Mouse (Mus musculus): ENCODE measurements at regions not wholly inside any gene's neighbourhood (a gene's known extent, or its start where the extent isn't known, plus 50 kb on each side); places are given as distances from the start of the nearest gene placed in this dataset.

DNA sequence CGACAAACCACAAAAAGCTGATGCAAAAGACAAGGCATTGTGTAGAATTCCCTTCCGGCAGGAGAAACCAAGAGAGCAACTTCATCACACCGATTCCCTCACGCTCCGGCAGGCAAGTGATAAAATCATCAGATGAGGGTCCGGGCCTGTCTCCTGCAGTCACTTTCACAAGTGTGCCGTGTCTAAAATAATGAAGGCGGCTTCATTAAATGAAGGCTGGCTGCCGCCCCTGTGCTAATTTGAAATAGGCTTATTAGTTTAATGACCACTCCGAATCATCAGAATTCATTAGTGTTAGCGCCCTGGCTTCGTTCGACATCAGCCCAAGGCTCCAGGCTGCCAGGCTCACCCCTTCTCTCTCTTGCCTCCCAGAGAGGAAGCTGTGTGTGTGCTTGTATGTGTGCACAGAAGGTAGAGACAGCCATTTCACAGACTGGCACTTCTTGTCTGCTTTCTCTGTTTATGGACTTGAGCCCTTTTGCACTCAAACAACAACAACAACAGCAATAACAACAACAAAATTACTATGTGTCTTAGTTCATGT, 508.3 kb upstream of the Tbx3 start:
- no peak for DNase-seq

- peak; percentile 91 for DNase-seq
Observed at GRCm38 (mm10) chr5:119167718-119168117, 502.8 kb upstream of the Tbx3 start.

DNA sequence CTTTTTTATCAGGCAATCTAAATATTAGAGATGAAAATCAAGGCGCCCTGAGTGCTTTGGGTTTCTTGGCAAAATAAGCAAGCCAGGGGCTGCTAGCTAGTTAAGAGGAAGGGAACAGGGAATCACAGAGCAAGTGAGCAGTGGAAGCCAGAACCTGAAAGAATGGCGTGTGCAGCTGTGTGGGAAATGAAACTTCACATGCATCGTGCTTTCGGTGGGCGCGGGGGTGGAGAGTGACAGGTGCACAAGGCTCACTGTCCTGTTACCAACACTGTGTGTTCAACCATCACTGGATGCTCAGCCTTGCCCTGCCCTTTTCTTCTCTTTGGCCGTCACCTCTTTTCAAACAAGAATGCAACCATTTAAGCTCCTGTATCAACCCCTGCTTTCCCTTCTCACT, 501.2 kb upstream of the Tbx3 start:
- no peak for DNase-seq

DNA sequence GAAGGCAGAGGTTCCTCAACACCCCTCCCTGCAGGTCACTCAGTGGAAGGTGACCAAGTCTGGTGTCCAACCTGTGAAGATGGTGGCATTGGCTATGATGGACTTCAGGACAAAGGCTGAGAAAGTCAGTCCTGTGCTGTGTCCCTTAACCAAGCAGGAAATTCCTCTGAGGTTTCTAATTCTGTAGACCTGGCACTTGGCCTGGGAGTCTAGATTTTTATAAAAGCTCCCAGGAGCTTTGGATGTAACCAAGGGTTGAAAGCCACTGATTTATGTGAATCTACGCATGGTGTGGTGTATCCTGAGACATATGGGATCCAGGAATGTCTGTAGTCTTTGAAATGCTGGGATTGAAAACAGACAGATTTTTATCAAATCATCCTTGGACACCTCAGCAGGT, 498.8 kb upstream of the Tbx3 start:
- no peak for DNase-seq

- DNase-seq = no peak
Observed at GRCm38 (mm10) chr5:119178805-119179204, 491.7 kb upstream of the Tbx3 start.

DNA sequence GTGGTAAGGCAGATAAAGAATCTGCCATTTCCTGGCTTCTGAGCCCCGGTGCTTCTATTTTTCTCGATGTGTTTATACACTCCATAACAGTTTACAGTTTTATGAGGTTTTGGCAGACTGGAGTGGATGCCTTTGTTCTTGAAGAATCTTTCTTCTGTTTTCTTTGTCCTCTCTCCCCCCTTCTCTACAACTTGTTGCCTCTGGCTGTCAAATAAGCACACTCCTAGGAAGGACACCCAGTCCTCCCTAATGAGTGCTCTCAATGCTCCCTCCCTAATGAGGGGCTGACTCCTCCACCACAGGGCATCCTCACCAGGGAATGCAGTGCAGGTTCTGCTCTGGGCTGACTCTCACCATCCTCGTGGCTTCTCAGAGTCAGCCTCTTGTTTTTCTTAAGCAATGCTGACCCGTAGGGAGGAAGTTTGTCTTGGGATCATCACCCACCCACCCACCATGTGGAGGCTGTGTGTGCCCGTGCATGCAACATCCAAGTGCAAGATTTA, 486.9 kb upstream of the Tbx3 start:
- DNase-seq = no peak

DNA sequence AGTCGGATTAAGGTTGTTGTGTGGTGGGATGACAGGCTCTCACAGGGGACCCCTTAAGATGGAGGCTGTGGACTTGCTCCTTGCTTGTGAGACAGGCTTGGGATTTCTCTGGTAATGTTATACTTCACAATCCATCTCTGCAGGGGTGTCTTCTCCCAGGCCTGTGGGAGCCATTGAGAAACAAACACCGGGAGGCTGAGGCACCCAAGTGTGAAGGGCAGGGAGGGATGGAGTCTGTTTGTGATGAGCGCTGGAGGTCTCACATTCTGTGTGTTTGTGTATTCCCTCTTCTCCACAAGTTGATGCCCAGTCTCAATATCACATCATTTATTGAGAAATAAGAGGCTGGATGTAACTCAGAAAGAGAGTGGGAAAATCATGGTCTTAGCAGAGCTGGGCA, 483.9 kb upstream of the Tbx3 start:
- DNase-seq = no peak

GRCm38 (mm10) chr5:119188476-119188875, 482.0 kb upstream of the Tbx3 start:
- DNase-seq = no peak

- no peak for DNase-seq
Observed at GRCm38 (mm10) chr5:119193699-119194681, 476.5 kb upstream of the Tbx3 start.

DNA sequence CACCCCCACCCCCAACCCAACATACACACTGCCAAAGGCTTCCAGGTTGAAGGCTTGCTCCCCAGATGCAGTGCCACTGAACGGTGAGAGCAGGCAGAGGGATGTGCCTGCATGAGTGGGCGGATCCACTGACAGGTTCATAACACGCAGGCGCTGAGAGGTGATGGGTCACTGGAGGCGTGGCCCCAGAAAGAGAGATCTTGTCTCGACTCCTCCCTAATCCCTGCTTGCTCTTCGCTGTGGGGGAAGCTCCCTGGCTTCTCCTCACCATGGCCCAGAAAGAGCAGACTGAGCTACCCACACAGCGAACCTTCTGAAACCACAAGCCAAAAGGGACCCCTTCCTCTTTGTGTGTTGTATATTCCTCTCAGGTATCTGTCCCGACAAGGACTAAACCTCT, 470.6 kb upstream of the Tbx3 start:
- DNase-seq = no peak

DNA sequence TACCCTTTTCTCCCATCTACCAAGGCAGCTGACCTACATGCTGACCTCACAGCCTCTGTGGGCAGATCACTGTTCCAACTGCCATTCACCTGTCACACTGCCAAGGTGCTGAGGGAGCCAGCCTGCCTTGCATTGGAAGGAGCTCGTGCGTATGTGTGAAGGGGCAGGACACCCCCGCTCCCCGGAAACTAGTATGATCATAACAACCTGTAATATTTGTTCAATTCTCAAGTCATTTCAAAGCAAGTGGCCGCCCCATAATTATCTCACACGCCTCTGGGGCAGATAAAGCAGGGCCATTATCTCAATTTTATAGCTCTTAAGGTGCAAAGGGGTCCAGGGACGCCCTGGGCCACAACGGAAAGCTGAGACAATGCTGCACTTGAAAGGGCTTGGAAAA, 469.2 kb upstream of the Tbx3 start:
- no peak for DNase-seq

DNA sequence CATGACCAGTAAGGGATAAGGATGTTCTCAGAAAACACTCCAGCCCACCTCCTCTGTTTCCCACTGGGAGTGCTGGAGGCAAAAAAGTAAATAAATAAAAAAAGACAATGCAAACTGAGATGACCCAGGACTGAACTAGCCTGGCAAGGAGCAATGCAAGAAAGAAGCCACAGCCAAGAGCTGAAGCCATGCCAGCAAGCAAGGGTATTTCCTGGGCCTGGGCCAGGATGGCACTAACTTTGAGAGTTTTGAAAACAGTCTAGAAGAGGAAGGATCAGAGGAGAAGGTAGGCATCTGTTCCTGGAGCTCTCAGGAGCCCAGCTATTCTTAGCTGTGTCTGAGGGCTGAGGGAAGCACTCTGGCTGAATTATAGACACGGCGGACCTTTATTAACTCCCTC, 465.7 kb upstream of the Tbx3 start:
- DNase-seq = no peak

GRCm38 (mm10) chr5:119208077-119208476, 462.4 kb upstream of the Tbx3 start:
- no peak for DNase-seq

- no peak for DNase-seq
Observed at GRCm38 (mm10) chr5:119213196-119213595, 457.3 kb upstream of the Tbx3 start.

DNA sequence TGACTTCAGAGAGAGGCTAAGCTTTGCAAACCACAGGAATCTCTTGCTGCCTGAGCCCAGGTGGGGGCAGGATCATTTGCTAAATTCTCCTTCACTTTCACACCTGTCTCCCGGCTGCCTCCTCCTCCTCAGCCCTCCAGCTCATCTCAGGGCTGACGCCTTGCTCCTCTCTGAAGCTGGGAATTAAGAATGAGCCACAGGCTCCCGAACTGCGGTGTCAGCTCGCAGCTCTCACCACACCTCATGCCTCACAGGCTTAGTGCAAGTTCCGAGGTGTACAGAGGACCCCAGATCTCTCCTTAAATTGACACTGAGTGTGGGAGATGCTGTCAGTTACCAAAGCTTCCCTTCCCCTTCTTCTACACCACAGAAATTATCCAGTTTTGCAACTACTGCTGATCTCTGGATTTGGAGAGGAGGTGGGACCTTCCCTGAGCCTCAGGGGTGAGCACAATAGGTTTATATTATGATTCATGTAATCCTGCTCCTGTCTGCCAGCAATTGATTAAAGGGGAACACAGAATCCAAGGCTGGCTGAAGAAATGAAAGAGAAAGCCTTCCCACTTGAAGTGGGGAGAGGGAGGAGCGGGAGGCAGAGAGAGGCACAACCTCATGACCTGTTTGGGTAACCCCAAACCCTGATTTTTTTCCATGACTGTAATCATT, 456.6 kb upstream of the Tbx3 start:
- no peak for DNase-seq

DNA sequence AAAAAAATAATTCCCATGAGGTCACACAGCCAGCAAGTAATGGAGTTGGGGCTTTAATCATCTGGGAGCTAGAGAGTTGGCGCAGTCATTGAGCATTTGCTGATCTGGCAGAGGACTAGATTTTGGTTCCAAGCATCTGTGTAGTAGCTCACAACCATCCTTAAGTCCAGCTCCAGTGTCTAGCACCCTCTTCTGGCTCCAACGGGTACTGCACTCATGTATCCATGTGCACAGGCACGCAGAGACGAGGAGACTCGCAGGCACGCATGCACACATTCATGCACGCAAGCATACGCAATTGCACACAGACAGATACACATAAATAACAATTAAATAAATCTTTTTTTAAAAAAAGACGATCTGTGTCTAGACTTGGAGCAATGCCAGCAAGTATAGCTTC, 455.5 kb upstream of the Tbx3 start:
- DNase-seq = no peak

- DNase-seq = no peak
Observed at GRCm38 (mm10) chr5:119215364-119215763, 455.1 kb upstream of the Tbx3 start.

DNA sequence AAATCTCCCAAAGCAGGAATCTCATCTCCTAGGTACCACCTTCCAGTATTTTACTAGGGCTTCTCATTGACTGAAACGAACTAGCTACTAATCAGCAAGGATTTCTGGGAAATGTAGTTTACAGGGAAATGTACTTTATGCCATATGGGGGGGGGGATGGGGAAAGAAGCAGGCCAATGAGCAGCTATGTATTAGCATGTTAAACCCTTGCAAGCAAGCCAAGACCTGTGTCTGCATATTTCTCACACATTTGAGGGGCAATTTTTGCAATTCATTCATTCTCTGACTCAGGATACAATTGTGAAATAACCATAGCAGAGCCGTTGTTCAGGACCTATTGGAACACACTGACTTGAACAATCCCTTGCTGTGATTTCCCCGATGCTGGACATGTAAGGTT, 454.3 kb upstream of the Tbx3 start:
- DNase-seq = no peak

GRCm38 (mm10) chr5:119217077-119217476, 453.4 kb upstream of the Tbx3 start:
- no peak for DNase-seq

GRCm38 (mm10) chr5:119228691-119229090, 441.8 kb upstream of the Tbx3 start:
- no peak for DNase-seq

DNA sequence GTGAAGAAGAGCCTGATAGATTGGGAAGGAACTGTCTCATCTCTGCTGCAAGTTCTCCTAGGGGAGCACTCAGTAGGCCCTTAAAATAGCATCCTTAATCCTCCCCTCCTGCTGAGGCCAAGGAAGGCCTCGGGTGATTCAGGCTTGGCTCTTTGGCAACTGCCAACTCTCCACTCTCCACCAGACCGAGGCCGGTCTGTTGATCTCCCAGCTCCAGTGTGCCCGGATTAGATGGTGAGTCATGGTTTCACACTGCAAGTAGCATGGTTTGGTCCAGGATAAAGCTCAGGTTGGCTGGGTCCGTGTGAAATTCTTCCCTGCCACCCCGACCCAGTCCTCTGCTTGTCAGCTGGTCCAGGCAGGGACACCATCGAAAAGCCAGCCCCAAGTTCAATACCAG, 437.5 kb upstream of the Tbx3 start:
- DNase-seq = no peak

- no peak for DNase-seq
Observed at GRCm38 (mm10) chr5:119235884-119236283, 434.6 kb upstream of the Tbx3 start.

DNA sequence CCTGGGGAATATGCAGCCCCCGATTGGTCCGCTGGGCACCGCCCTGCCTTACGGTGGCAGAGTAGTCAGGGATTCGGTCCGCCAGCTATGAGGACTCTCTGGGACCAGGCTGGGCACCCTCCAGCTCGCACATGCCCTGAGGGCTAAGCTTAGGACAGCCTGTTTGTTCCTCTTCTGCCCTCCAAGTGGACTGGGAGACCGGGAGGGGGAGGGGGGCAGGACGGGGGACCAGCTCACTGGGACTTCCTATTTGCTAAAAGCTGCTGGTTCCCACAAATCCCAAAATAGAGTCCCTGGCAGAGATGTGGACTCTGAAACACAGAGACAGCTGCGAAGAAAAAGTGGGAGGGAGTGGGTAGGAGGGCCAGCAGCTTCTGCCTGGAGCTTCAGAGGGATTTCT, 423.6 kb upstream of the Tbx3 start:
- DNase-seq = peak; percentile 37

DNA sequence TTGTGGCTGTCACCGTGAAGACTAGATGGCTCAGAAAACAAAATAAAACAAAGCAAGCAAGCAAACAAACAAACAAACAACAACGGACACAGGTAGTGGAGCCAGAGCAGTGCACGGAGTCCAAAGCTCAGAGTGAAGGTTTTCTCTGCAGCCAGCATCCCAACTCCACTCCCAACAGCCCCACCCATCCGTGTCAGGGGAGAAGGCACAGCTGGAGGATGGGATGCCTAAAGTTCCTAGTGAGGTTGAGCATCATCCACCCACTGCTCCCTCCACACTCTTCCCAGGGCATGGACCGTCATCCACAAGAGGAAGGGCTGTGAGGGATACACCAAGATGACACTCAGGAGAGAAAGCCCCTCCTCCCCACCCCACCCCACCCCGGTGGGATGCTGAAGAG, 421.8 kb upstream of the Tbx3 start:
- DNase-seq = no peak
